Mouse (Mus musculus) heart, postnatal 14 days (tissue): ENCODE measurements around the gene Ston2. TPM values are rescaled to one million over a fixed set of nuclear protein-coding genes. Genes with fewer than 3 reads are reported as not detected.
"Not testable (repeated sequence)": the region's sequence is repeated elsewhere in the genome, so short reads cannot be mapped to it uniquely, and the experiment has no call there.

Source experiments
- DNase-seq, 2 experiments: peaks; one replicate each; pipeline ENCODE4 v3.0.0; 2021 to 2022
- intact Hi-C: fragments of 180-260 bp; cut with DNase I; formaldehyde crosslinking; loops from one replicate; pipeline ENCODE4 v1.15.1; 2025
- total RNA-seq, 2 experiments: library from RNA; stranded (reverse); gene quantifications; 2 replicates each; pipeline ENCODE4 v1.2.3; 2021

Ston2 gene
- total RNA-seq, 2 experiments from 2014 or later: 5.2 to 5.8 TPM

DNA sequence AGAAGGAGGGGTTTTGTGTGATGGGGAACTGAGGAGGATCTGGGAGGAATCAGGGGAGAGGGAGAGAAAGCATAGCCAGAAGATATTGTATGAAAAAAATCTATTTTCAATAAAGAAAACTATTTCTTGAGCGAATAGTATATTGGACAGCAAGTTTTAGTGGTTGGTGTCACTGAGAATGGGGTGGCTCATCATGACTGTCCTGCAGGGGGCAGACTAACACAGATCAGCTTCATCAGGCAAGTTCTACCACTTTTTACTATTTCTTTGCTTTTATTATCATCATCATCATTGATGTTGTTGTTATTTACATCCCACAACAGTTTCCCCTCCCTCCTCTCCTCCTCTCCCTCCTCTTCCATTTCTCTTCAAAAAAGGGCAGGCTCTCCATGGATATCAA, 163.2 kb downstream of the Ston2 start:
- peak in 1 of 2 experiments; percentile 31 for DNase-seq
- intact Hi-C loops: no loop called here

DNA sequence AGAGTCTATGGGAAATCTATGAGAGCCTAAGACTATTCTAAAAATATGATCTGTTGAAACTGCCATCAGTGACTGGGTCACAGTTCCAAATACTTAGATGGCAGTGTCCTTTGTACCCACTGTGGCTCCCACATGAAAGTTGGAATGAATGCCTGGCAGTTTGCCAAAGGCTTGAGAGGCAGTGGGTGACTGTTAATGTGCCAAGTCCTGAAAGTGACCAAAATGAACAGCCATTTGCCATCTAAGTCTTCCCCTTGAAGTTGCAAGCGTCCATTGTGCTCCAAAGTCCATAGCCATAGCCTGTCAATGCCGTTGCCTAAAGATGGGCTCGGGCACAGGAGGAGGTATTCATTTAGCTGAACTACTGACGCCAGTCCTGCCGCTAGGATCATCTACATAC, 178.8 kb downstream of the Ston2 start:
- DNase-seq: no peak

DNA sequence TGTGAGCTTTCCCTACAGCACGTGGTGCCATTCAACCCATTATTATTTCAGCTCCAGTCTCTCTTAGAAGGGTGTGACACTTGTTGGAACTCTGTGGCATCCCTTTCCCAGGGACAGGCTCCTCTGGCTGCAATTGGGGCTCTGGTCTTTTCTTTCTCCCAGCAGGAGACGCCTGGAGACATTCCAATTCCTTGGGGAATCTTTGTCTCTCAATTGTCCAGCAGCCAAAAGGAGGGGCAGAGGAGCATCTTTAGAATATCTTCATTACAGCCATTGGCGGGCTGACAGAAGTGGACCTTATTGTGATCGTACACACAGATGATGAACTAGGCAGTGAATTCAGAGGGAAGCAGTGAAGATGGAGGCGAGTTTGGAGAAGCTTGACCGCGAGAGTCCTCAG, 180.5 kb downstream of the Ston2 start:
- intact Hi-C loops: no loop called here
- no peak for DNase-seq

More for the DNA sequence above, 178.8 kb downstream of the Ston2 start:
- intact Hi-C loops: no loop called here

DNA sequence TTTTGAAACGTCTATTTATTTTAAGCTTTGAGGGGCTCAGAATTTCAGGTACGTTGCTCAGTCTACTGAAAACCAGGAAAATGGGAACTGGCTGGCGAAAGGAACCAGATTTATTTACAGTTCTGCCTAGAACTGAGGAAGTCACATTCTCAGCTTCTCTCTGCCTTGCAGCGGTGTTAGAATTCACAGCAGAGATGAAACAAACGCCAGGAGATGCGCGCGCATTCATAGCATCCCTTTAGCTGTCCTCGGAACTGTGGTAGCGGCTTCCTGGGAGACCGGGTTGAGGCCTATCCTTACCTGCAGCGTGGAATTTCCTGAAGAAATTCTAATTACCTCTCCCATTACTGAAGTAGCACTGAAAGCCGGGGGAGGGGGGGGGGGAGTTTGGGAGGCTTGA, 181.5 kb downstream of the Ston2 start:
- intact Hi-C loops: no loop called here
- DNase-seq: no peak

DNA sequence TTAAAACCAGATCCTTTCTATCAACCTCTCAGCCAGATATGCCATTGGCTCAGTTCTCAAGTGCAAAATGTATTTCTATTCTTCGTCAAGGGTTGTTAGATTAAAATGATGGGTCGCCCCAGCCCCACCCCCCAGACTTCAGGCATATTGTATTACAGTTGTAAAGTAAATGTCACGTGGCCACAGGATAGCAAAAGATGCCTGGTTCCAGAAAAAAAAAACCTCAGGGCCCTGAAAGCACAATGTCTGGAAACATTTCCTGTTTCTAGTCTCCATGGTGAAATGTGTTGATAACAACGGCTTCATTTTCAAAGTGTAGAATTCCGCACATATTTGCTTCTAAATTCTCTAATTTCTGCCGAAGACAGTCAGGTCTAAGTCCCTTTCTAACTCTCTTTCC, 183.6 kb downstream of the Ston2 start:
- intact Hi-C loops: no loop called here
- no peak for DNase-seq

DNA sequence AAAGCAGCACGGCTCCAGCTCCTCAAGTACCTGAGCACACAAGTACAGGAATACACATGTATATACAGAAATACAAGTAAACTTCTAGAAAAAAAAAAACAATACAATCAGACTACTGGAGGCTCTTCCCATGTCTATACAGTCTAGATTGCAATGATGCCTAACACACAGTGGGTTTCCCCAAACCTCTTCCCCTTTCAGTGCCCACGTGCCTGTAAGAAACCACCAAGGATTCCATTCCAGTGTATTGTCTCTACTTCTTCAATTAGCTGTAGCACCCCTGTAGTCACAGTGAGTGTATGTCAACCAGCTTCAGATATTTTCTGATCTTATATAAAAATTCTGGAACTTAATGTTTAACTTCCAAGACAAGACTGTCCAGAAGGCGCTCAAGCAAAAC, 196.1 kb downstream of the Ston2 start:
- DNase-seq: no peak
- intact Hi-C loops: no loop called here

DNA sequence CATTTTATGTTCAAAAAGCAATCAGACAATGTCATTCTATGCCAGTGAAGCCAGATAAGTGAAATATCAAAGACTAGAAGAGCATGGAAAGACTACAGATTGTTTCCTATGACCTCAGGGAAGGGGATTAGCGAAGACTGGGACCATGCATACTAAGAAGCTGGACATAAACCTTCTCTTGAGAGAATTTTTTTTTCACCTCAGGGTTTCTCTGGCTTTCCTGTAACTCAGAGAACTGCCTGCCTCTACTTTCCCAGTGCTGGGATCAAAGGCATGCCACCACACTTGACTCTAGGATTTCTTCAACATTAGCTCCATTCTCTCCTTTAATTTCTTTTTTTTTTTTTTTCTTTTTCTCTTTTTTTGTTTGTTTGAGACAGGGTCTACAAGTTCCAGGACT, 197.0 kb downstream of the Ston2 start:
- intact Hi-C loops: no loop called here
- DNase-seq: no peak

DNA sequence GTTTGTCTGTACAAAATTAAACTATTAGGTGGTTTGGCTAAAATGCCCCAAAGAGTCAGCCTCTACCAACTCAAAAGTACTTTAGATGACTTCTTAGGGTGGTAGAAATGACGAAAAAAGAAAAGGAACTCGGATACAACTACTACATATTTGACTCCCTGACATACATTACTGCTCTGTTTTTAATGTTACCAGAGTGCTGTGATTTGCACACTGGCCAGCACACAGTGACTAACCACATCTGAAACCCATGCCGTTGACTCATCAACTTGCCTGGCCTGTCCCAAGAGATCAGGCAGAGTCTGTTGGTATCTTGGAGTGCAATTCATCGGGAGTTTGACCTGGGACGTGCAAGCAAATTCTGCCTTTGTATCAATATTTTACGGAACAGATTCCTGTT, 197.5 kb downstream of the Ston2 start:
- intact Hi-C loops: no loop called here
- peak; percentile 8 to 21 for DNase-seq

DNA sequence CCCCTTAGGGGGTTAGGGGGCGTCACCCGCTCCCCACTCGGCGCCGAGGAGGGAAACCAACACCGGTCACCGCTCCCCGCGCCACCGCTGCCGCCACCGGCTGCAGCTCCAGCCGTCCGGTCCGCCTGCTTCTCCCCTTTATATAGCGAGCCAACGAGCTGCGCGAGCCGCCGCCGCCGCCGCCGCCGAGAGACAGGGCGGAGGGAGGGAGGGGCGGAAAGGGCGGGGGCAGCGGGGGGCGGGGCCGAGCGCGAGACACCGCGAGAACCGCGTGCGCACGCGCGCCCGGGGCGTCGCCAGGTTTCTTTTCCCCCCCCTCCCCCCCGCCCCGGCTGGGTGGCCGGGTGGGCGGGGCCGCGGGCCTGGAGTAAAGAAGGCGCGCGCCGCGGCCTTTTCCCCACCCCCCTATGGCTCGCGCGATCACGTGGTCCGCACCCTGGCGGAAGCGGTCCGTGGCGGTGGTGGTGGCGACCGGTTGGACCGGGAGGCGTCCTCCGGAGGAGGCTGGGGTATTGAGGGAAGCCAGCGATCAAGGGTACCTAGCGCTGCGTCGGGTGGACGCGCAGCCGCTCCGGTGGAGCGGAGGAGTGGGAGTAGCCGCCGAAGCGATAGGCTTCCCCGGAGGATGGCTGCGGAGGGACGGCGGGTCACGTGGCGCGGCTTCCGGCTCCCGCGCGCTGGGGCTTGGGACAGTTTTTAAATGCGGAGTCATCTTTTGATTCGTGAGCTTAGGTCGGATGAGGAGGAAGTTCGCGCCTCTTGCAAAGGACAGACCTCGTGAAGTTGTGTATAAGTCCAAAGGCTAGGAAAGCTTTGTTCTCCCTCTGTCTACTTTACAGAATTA, 198.1 kb downstream of the Ston2 start, which contains the start of gene Gtf2a1:
Gene Gtf2a1, minus strand, starts transcription at position 641 of the 844 bp plus-strand sequence.
- peak; percentile 95 to 96 for DNase-seq
- intact Hi-C loops: no loop called here

DNA sequence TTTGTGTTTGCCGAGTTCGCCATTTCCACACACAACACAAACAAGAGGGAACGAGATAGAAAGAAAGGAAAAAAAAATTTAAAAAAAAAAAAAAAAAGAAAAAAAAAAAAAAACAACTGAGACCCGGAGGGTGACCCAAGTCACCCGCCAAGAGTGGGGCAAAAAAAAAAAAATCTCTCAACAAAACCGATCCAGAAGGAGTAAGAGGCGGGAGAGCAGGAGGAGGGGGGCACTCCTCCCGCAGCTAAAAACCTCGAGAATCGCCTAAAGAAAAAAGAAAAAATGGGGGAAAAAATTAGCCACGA, 198.7 kb downstream of the Ston2 start:
- intact Hi-C loops: no loop called here
- no peak for DNase-seq

DNA sequence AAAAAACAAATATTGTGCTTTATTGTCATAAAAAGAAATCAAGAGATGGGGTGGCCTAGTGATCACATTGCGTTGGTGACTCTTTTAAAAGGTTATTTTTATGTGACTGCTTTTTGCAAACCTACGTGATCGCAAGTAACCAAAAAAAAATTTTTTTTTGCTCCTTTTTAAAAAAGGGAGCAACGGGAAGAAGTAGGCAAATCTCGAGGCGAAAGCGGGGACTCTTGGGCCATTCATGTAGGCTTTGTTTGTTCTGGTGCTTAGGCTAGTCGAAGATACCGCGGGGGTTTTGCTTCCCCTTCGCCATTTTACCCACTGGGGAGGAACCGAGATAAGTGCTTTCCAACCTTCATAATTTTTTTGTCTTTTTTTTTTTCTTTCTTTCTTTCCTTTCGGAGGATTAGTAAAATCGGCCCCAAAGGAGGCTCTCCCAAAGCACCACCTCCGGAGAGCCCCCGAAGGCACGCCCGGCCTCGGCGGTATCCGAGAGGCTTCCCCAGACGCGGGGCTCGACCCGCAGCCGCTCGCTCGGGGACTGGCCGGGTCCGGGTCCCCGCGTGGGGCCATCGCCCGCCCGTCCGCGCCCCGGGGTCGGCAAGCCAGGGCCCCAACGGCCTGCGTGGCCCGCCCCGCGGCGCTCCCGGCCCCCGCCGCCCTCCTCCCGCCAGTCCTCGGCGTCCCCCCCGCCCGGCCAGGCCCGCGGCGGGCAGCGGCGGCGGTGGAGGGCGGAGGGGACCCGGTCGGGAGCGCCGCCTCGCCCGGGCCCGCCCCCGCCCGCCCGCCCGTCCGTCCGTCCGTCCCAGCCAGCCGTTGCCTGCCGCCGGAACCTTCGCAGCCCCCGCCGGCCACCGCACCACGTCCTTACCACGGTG, 199.3 kb downstream of the Ston2 start:
- intact Hi-C loops: no loop called here
- peak; percentile 64 to 78 for DNase-seq

DNA sequence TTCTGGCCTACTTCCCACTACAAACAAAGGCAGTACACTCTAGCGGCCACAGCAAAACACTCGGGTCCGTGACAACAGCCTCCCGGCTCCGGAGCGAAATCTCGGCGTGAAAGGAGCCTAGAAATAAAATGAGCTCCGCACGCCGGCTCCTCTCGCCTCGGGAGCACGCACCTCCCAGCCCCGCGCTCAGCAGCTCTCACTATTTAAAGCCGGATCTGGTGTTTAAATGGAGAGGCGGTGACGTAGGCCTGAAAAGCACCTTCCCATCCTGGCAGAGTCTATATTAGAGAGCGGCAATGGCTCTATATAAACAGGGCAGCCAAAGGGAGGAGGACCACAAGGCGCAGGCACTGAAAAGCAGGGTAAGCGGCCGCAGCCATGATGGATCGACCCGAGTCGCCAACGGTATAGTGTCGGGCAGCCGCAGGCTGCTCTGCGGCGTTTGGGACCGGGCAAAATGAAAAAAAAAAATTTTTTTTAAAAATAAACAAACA, 200.0 kb downstream of the Ston2 start:
- peak; percentile 89 to 91 for DNase-seq
- intact Hi-C loops: no loop called here

DNA sequence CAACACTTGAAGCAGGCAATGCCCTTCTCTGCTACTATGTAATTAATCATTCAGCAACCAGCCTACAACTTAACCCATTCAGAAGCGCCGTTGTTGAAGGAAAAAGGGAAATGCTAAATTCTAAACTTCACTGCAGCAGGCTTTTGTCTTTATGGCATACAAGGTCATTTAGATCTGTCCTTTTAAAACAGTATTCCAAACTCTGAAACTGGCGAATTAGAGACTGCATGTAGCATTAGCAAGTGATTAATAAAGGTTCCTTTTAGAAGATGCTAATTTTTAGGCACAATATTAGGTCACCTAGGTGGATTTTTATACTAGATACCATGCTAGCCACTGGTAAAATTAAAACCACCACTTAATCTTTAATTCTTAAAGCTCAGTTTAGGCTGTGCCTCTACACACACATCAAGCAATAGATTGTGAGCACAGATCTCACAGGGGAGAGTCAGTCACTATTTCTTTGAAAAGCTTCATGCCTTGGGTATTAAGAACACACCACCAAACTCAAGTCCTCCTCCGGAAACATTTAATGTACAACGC, 200.6 kb downstream of the Ston2 start:
- DNase-seq: no peak

DNA sequence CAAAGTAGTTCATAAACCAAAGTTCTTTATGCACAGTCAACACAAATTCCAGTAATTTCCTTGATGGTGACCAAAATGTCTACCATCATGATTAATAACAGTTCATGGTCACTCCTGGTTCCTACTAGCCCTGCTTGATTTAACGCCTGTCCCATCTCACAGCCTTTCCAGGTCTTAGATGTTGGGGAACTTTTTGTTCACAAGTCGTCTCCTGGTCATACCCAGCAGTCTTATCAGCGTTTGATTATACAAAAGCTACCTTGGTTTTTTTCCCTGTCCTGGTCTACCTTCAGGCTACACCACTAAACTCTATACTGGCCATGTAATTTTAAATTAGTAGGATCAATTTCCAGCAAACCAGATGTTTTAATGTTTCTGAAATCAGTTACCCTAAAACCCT, 201.1 kb downstream of the Ston2 start:
- DNase-seq: no peak
- intact Hi-C loops: no loop called here

More for the DNA sequence above, 200.6 kb downstream of the Ston2 start:
- intact Hi-C loops: no loop called here

DNA sequence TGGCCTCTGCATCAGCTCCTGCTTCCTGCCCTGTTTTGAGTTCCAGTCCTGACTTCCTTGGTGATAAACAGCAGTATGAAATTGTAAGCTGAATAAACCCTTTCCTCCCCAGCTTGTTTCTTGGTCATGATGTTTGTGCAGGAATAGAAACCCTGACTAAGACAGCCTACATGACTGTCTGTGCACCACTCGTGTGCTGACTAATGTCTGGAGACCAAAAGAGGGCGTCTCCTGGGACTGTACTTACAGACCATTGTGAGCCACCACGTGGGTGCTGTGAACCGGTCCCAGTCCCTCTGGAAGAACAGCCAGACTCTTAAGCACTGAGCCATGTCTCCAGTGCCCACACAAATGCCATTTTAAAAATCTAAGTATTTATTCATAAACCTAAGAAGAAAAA, 202.4 kb downstream of the Ston2 start:
- intact Hi-C loops: not testable (repeated sequence)

DNA sequence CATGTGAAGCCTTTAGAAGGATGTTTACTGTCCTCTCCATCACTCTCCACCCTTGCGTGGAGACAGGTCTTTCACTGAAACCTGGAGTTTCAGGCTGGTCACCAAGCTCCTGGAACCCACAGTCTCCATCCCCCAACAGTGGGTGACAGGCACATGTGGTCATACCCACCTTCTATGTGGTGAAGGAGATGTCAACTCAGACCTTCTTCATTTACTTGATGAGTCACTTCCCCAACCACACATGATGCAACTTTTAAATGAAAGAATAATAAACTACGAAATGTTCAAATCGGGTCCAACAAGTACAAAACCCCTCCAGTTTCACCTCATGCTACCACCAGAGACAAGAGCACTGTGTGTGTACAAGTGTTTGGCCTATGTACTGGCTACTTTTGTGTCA, 203.0 kb downstream of the Ston2 start:
- no peak for DNase-seq
- intact Hi-C loops: no loop called here

More for the DNA sequence above, 202.4 kb downstream of the Ston2 start:
- not testable (repeated sequence) for DNase-seq

DNA sequence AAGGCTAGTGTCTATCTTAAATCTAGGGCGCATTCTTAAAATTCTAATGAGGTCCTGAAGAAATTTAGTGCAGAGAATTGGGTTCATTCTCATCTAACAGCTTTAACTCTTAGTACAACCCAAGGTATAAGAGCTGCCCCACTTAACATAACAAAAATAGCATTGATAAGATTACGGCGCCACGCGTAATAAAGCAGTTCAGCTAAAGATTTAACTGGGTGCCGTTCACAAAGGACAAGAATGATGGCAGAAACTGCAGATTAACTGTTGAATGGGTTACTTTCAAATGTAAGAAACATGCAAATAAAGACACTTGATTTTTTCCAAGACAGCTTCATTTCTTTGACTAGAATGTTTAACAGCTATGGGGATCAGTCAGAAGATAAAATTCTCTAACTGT, 204.8 kb downstream of the Ston2 start:
- intact Hi-C loops: no loop called here
- no peak for DNase-seq
